Mouse (Mus musculus): Measurements from ENCODE around the gene Nup88. TPM values are rescaled to one million over a fixed set of nuclear protein-coding genes. Genes with fewer than 3 reads are reported as not detected.

Gene Nup88
- polyA plus RNA-seq, 1 experiment from 2014 or later: 178 TPM

DNA sequence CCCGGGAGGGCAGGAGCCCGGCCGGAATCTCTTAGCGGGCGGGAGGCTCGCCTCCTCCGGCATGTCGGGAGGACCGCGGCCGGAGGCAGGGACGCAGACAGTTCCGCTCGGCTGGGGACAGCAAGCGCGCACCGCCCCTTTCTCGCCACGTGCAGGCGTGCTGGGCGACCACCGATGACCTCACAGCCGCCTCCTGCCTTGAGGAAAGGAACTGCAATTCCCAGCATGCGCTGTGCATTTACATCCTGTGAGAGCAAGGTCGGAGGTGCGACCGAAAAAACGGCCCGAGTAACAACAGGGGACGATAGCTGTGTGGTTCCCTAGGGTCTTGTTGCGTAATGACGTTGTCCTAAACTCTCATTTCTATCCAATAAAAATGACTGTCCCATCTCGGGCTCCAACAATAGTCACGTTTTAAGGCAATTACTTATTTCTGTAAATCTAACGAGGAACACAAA lies 34.6 kb upstream of the Nup88 start, which contains the start of gene Dhx33:
Gene Dhx33, minus strand, starts transcription at position 122 of the 458 bp plus-strand sequence.
- Histone ChIP-seq H3K27me3 (ENCODE audit: control insufficient read depth, insufficient read depth, low read length) (no peaks in the 10 kb centered on the region), H3K4me1 (ENCODE audit: control insufficient read depth, insufficient read depth, low read length) (peaks cover 5% of the 10 kb centered on the region), H3K9me3 (ENCODE audit: control insufficient read depth, low read length) (no peaks in the 10 kb centered on the region), H3K9ac (ENCODE audit: low read length) (peak within 1 kb of the TSS; percentile 69), H3K4me2 (ENCODE audit: low read depth, severe bottlenecking) (peak within 1 kb of the TSS; percentile 90), H3K27ac (replicated peaks; ENCODE audit: low read depth, low read length) (0 out of 2 replicates have a peak within 1 kb of the TSS, but pooled peaks have one; percentile 56), H3K36me3 (ENCODE audit: control insufficient read depth, insufficient read depth, low read length) (peaks cover 5% of the 10 kb centered on the region), H3K4me3 (ENCODE audit: low read depth, low read length) (peak within 1 kb of the TSS; percentile 92)
- ATAC-seq (ENCODE audit: insufficient number of reproducible peaks, low FRiP score, low TSS enrichment, low read depth) (peak; percentile 97), DNase-seq (ENCODE audit: low spot score) (peak; percentile 99)
- under 1% methylated on average over 35 of the region's 35 CpGs for WGBS

DNA sequence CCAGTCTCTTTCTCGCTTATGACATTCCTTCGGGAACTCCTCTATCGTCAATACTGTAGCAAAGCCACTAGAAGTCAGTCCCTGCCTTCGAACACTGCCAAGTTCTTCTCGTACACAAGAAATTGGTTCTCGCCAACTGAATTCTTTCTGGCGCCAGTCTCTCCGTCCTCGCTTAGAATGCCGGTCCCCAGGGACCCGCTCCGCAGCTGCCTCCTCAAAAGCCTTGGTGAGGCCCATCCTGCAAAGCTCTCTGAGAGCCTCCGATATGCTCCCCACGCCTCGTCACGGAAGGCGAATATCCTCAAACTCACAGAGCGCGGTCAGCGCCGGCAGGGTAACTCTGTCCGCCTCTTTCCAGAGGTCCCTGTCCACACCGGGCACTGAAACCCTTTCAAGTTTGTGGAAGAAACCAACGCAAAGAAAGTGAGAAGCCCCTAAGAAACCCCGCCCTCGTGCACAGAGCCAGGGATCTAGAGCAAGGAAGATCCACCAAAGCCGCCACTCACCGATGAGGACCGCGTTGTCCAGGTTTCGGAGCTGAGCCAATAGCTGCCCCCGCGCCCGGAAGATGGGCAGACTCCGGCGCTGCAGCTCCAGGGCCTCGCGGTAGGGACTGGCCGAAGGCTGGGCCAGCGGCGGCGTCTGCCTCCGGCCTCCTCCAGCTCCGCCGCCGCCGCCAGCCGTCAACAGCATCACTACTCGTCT lies 34.0 kb upstream of the Nup88 start:
- 0 out of 2 replicates have a peak overlapping the region, but pooled peaks have one; percentile 56 for H3K27ac ChIP-seq (replicated peaks; ENCODE audit: low read depth, low read length)
- H3K9ac ChIP-seq (ENCODE audit: low read length): peak overlapping the region; percentile 69
- DNase-seq (ENCODE audit: low spot score): no peak
- under 1% methylated on average over 49 of the region's 49 CpGs for WGBS
- H3K9me3 ChIP-seq (ENCODE audit: control insufficient read depth, low read length): no peaks in the 10 kb centered on the region
- peaks cover 5% of the 10 kb centered on the region for H3K36me3 ChIP-seq (ENCODE audit: control insufficient read depth, insufficient read depth, low read length)
- peak overlapping the region; percentile 90 for H3K4me2 ChIP-seq (ENCODE audit: low read depth, severe bottlenecking)
- peak; percentile 82 for ATAC-seq (ENCODE audit: insufficient number of reproducible peaks, low FRiP score, low TSS enrichment, low read depth)
- H3K4me3 ChIP-seq (ENCODE audit: low read depth, low read length): peak overlapping the region; percentile 92
- peaks cover 5% of the 10 kb centered on the region for H3K4me1 ChIP-seq (ENCODE audit: control insufficient read depth, insufficient read depth, low read length)
- H3K27me3 ChIP-seq (ENCODE audit: control insufficient read depth, insufficient read depth, low read length): no peaks in the 10 kb centered on the region

DNA sequence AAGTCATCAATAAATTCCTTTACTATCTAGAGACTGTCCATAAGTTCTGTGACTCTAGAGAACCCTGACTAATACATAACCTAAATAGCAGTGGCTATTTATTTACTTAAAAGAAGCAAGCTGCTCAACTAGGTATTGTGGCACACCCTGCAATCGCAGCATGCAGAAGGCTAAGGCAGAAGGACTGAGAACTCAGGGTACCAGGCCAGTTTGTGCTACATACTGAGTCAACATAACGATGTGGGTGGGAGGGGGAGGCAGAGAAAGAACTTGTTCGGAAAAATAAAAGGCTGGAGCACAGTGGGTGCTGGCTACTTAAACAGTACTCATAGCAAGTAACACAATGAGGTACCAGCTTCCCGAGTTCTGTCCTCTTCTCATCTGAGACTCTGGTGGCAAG lies 31.4 kb upstream of the Nup88 start:
- Histone ChIP-seq H3K27me3 (ENCODE audit: control insufficient read depth, insufficient read depth, low read length) (no peaks in the 10 kb centered on the region), H3K9me3 (ENCODE audit: control insufficient read depth, low read length) (no peaks in the 10 kb centered on the region), H3K4me2 (ENCODE audit: low read depth, severe bottlenecking) (no peak overlapping the region), H3K4me1 (ENCODE audit: control insufficient read depth, insufficient read depth, low read length) (peaks cover 5% of the 10 kb centered on the region), H3K36me3 (ENCODE audit: control insufficient read depth, insufficient read depth, low read length) (peaks cover 7% of the 10 kb centered on the region), H3K4me3 (ENCODE audit: low read depth, low read length) (no peak overlapping the region), H3K9ac (ENCODE audit: low read length) (no peak overlapping the region), H3K27ac (replicated peaks; ENCODE audit: low read depth, low read length) (no peak overlapping the region)
- WGBS: 85% methylated on average over 4 of the region's 4 CpGs
- no peak for DNase-seq (ENCODE audit: low spot score)
- no peak for ATAC-seq (ENCODE audit: insufficient number of reproducible peaks, low FRiP score, low TSS enrichment, low read depth)

- no peaks in the 10 kb centered on the region for H3K27me3 ChIP-seq (ENCODE audit: control insufficient read depth, insufficient read depth, low read length)
- DNase-seq (ENCODE audit: low spot score): peak; percentile 97
- H3K27ac ChIP-seq (replicated peaks; ENCODE audit: low read depth, low read length): 0 out of 2 replicates have a peak within 1 kb of the TSS, but pooled peaks have one; percentile 37
- H3K4me2 ChIP-seq (ENCODE audit: low read depth, severe bottlenecking): peak within 1 kb of the TSS; percentile 72
- H3K36me3 ChIP-seq (ENCODE audit: control insufficient read depth, insufficient read depth, low read length): peaks cover 27% of the 10 kb centered on the region; the same call in 1 of the 2 replicates
- no peaks in the 10 kb centered on the region for H3K9me3 ChIP-seq (ENCODE audit: control insufficient read depth, low read length)
- peak; percentile 94 for ATAC-seq (ENCODE audit: insufficient number of reproducible peaks, low FRiP score, low TSS enrichment, low read depth)
- under 1% methylated on average over 49 of the region's 64 CpGs for WGBS
- H3K4me1 ChIP-seq (ENCODE audit: control insufficient read depth, insufficient read depth, low read length): 0 out of 2 replicates have a peak, but pooled peaks cover 3% of the 10 kb centered on the region
- H3K4me3 ChIP-seq (ENCODE audit: low read depth, low read length): peak within 1 kb of the TSS; percentile 83
- H3K9ac ChIP-seq (ENCODE audit: low read length): peak within 1 kb of the TSS; percentile 78
These were observed 12.9 kb upstream of the Nup88 start, which contains the start of gene C1qbp for GRCm38 (mm10) chr11:70982557-70983228. TSS of gene C1qbp (minus strand) at chr11:70983026.

- DNase-seq (ENCODE audit: low spot score) (no peak), ATAC-seq (ENCODE audit: insufficient number of reproducible peaks, low FRiP score, low TSS enrichment, low read depth) (no peak)
- Histone ChIP-seq H3K27me3 (ENCODE audit: control insufficient read depth, insufficient read depth, low read length) (no peaks in the 10 kb centered on the region), H3K4me2 (ENCODE audit: low read depth, severe bottlenecking) (peak overlapping the region; percentile 72), H3K9me3 (ENCODE audit: control insufficient read depth, low read length) (no peaks in the 10 kb centered on the region), H3K36me3 (ENCODE audit: control insufficient read depth, insufficient read depth, low read length) (peaks cover 28% of the 10 kb centered on the region), H3K4me3 (ENCODE audit: low read depth, low read length) (peak overlapping the region; percentile 83), H3K4me1 (ENCODE audit: control insufficient read depth, insufficient read depth, low read length) (0 out of 2 replicates have a peak, but pooled peaks cover 3% of the 10 kb centered on the region), H3K27ac (replicated peaks; ENCODE audit: low read depth, low read length) (no peak overlapping the region), H3K9ac (ENCODE audit: low read length) (peak overlapping the region; percentile 78)
- 6% methylated on average over 12 of the region's 12 CpGs for WGBS
These were observed 12.3 kb upstream of the Nup88 start for GRCm38 (mm10) chr11:70982030-70982429.

DNA sequence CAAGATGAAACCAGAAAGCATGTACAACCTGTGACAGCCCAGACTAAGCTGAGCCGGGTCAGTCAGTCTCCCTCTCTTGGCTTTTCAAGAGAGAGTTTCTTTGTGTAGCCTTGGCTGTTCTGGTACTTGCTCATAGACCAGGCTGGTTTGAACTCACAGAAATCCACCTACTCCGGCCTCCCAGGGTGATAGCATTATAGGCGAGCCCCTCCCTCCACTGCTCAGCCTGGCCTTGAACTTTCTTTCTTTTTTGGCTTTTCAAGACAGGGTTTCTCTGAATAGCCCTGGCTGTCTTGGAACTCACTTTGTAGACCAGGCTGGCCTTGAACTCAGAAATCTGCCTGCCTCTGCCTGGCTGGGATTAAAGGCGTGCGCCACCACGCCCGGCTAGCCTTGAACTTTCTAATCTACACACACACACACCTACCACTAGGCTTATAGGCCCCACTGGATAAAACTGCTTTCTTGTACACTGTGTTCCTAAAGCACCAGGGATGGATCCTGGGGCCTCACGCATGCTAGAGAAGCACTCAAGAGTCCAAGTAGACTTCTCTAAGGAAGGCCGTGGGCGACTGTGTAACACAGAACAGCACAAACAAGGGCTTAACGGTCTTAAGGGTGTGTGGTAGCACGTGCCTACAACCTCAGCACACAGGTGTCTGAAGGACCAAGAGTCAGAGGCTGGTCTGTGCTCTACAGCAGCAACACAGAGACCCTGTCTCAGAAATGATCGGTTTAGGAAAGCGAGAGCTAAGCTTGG lies 11.2 kb upstream of the Nup88 start:
- Histone ChIP-seq H3K27ac (replicated peaks; ENCODE audit: low read depth, low read length) (no peak overlapping the region), H3K4me1 (ENCODE audit: control insufficient read depth, insufficient read depth, low read length) (0 out of 2 replicates have a peak, but pooled peaks cover 3% of the 10 kb centered on the region), H3K27me3 (ENCODE audit: control insufficient read depth, insufficient read depth, low read length) (no peaks in the 10 kb centered on the region), H3K4me2 (ENCODE audit: low read depth, severe bottlenecking) (no peak overlapping the region; the same call in 1 of the 2 replicates), H3K9ac (ENCODE audit: low read length) (no peak overlapping the region), H3K4me3 (ENCODE audit: low read depth, low read length) (no peak overlapping the region), H3K9me3 (ENCODE audit: control insufficient read depth, low read length) (no peaks in the 10 kb centered on the region), H3K36me3 (ENCODE audit: control insufficient read depth, insufficient read depth, low read length) (peaks cover 34% of the 10 kb centered on the region)
- 93% methylated on average over 14 of the region's 14 CpGs for WGBS
- ATAC-seq (ENCODE audit: insufficient number of reproducible peaks, low FRiP score, low TSS enrichment, low read depth): no peak
- DNase-seq (ENCODE audit: low spot score): no peak

DNA sequence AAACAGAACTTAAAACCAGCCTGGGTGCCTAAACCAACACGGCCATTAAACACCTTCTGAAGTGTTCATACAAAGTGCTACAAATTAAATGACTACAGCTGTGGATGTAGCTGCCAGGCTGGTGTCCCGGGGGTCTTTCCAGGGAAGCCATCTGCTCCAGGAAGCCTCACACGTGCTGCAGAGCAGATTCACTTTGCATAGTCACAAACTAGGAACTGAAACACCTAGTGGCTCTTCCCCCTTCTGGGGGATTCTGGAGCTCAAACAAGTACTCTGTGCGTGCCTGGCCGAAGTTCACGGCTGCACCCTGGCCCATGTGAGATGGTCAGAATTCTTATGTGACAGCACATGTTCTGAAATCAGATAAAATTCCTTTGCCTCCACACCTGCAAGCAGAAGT lies 10.5 kb upstream of the Nup88 start:
- H3K36me3 ChIP-seq (ENCODE audit: control insufficient read depth, insufficient read depth, low read length): peaks cover 34% of the 10 kb centered on the region
- ATAC-seq (ENCODE audit: insufficient number of reproducible peaks, low FRiP score, low TSS enrichment, low read depth) (no peak), DNase-seq (ENCODE audit: low spot score) (no peak)
- no peak overlapping the region for H3K4me2 ChIP-seq (ENCODE audit: low read depth, severe bottlenecking)
- 0 out of 2 replicates have a peak, but pooled peaks cover 3% of the 10 kb centered on the region for H3K4me1 ChIP-seq (ENCODE audit: control insufficient read depth, insufficient read depth, low read length)
- no peak overlapping the region for H3K4me3 ChIP-seq (ENCODE audit: low read depth, low read length)
- H3K9ac ChIP-seq (ENCODE audit: low read length): no peak overlapping the region
- H3K27ac ChIP-seq (replicated peaks; ENCODE audit: low read depth, low read length): no peak overlapping the region
- H3K9me3 ChIP-seq (ENCODE audit: control insufficient read depth, low read length): no peaks in the 10 kb centered on the region
- H3K27me3 ChIP-seq (ENCODE audit: control insufficient read depth, insufficient read depth, low read length): no peaks in the 10 kb centered on the region
- WGBS: 93% methylated on average over 6 of the region's 6 CpGs

DNA sequence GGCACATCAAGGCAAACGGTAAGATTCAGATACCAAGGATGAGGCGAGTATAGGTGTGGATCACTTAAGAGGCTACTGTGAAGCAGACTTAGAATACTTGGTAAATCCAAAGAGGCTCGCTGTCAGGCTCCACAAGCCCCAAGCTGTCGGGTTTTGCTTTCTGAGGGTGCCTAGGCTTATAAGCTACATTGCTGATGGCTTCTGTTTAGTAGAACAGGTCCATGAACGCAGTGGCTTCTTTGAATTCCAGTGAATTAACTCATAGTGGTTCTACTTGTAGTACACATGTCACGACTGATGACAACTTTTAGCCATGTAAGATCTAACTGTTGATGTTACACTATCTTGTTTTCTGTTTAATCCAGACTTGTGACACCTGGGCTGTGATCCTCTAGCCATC lies 7.5 kb upstream of the Nup88 start:
- Histone ChIP-seq H3K9ac (ENCODE audit: low read length) (no peak overlapping the region; the same call in 1 of the 2 replicates), H3K27ac (replicated peaks; ENCODE audit: low read depth, low read length) (no peak overlapping the region), H3K4me3 (ENCODE audit: low read depth, low read length) (no peak overlapping the region), H3K9me3 (ENCODE audit: control insufficient read depth, low read length) (no peaks in the 10 kb centered on the region), H3K27me3 (ENCODE audit: control insufficient read depth, insufficient read depth, low read length) (no peaks in the 10 kb centered on the region), H3K4me2 (ENCODE audit: low read depth, severe bottlenecking) (no peak overlapping the region), H3K4me1 (ENCODE audit: control insufficient read depth, insufficient read depth, low read length) (0 out of 2 replicates have a peak, but pooled peaks cover 3% of the 10 kb centered on the region), H3K36me3 (ENCODE audit: control insufficient read depth, insufficient read depth, low read length) (peaks cover 37% of the 10 kb centered on the region)
- no peak for ATAC-seq (ENCODE audit: insufficient number of reproducible peaks, low FRiP score, low TSS enrichment, low read depth)
- WGBS: 89% methylated on average over 6 of the region's 6 CpGs
- no peak for DNase-seq (ENCODE audit: low spot score)

Measured in limb, embryonic 11.5 days (tissue).